Mouse (Mus musculus) adrenal gland, postnatal 14 days (tissue): ENCODE data around the gene Id1. TPM values are rescaled to one million over a fixed set of nuclear protein-coding genes. Genes with fewer than 3 reads are reported as not detected.

Source experiments
- DNase-seq: peaks from one replicate; pipeline ENCODE4 v3.0.0; 2021; ENCODE audit warnings: mixed read lengths
- microRNA-seq, 2 experiments: library from miRNA; unstranded; fragments of <30 nt; microRNA quantifications; one replicate each; pipeline ENCODE4 v1.2.0; 2021
- total RNA-seq: library from RNA; stranded (reverse); gene quantifications from 2 replicates; pipeline ENCODE4 v1.2.3, GENCODE M21; 2021

The Id1 gene
- total RNA-seq, 1 experiment from 2014 or later: 136 TPM

- DNase-seq: no peak
These were observed 47.2 kb downstream of the Id1 start for GRCm38 (mm10) chr2:152783241-152783640.

- no peak for DNase-seq
These were observed 48.6 kb downstream of the Id1 start for GRCm38 (mm10) chr2:152784640-152785039.

- peak; percentile 85 for DNase-seq
These were observed 49.6 kb downstream of the Id1 start for GRCm38 (mm10) chr2:152785446-152786350.

Small RNA genes within 50 kb of the gene (microRNA-seq; reads per million reads assigned to microRNA genes)
- 0 reads per million in 2 experiments for gene Gm23802

Other genes starting within 250 kb of the Id1 start
- not detected in 2 replicates for gene Defb22, start 246.1 kb upstream of the Id1 start, total RNA-seq
- gene Defb26, start 224.6 kb upstream of the Id1 start, total RNA-seq: not detected in 2 replicates
- gene Defb28, start 218.0 kb upstream of the Id1 start, total RNA-seq: not detected in 2 replicates
- not detected in 2 replicates for gene Defb29, start 196.2 kb upstream of the Id1 start, total RNA-seq
- not detected in 2 replicates for gene Gm17416, start 166.9 kb upstream of the Id1 start, total RNA-seq
- not detected in 2 replicates for gene Defb21, start 163.5 kb upstream of the Id1 start, total RNA-seq
- gene Defb19, start 155.9 kb upstream of the Id1 start, total RNA-seq: 2.0 and 2.5 TPM in 2 replicates
- not detected in 2 replicates for gene Defb45, start 136.9 kb upstream of the Id1 start, total RNA-seq
- not detected in 2 replicates for gene Defb36, start 131.9 kb upstream of the Id1 start, total RNA-seq
- gene Defb25, start 113.2 kb upstream of the Id1 start, total RNA-seq: 1.6 TPM in 1 of 2 replicates, not detected in the other
- 8.3 and 9.8 TPM in 2 replicates for gene Rem1, start 109.3 kb upstream of the Id1 start, total RNA-seq
- gene H13, start 66.8 kb upstream of the Id1 start, total RNA-seq: 123 and 139 TPM in 2 replicates
- gene Mcts2, start 49.2 kb upstream of the Id1 start, total RNA-seq: 26.6 and 28.0 TPM in 2 replicates
- gene Cox4i2, start 17.9 kb downstream of the Id1 start, total RNA-seq: 6.3 and 7.7 TPM in 2 replicates
- 64.3 and 72.4 TPM in 2 replicates for gene Bcl2l1, start 95.5 kb downstream of the Id1 start, total RNA-seq
- gene Tpx2, start 111.7 kb downstream of the Id1 start, total RNA-seq: 16.6 and 20.3 TPM in 2 replicates
- not detected in 2 replicates for gene Mylk2, start 175.1 kb downstream of the Id1 start, total RNA-seq
- gene Foxs1, start 197.0 kb downstream of the Id1 start, total RNA-seq: 3.6 and 6.1 TPM in 2 replicates
- 2.8 and 4.4 TPM in 2 replicates for gene Dusp15, start 215.4 kb downstream of the Id1 start, total RNA-seq
- 0.48 and 1.1 TPM in 2 replicates for gene Ttll9, start 226.2 kb downstream of the Id1 start, total RNA-seq